Mouse (Mus musculus): Measurements from ENCODE around the gene Disp1. TPM values are rescaled to one million over a fixed set of nuclear protein-coding genes. Genes with fewer than 3 reads are reported as not detected.
A peak's percentile ranks its signal among the peaks of the same experiment; 100 is the strongest.

The Disp1 gene
- polyA plus RNA-seq, 1 experiment from 2014 or later, result 8.1 TPM

DNA sequence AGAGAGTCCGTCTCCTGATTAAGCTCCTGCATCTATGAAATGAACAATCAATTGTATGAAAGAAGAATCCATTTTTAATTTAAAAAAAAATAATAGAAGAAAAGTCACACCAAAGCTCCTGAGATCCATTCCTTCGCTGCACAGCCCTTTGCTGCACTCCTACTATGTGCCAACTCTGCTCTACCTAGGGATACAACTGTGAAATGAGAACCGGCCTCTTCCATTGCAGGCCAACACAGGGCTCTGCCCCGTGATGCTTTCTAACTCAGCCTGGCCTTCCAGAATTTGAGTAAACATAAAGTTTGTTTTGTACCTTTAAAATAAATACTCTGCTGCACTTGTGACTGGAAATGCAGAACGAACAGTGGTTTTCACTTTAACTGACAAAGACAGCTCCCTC, 42.0 kb downstream of the Disp1 start:
- ATAC-seq (ENCODE audit: low read depth), result no peak
- Histone ChIP-seq H3K9me3 (no peaks in the 10 kb centered on the region), H3K4me2 (no peak overlapping the region), H3K36me3 (no peaks in the 10 kb centered on the region), H3K9ac (no peak overlapping the region), H3K27me3 (no peaks in the 10 kb centered on the region), H3K27ac (replicated peaks) (no peak overlapping the region), H3K4me3 (no peak overlapping the region), H3K4me1 (replicated peaks) (peaks cover 26% of the 10 kb centered on the region)
- WGBS, result 84% methylated on average over 5 of the region's 5 CpGs

DNA sequence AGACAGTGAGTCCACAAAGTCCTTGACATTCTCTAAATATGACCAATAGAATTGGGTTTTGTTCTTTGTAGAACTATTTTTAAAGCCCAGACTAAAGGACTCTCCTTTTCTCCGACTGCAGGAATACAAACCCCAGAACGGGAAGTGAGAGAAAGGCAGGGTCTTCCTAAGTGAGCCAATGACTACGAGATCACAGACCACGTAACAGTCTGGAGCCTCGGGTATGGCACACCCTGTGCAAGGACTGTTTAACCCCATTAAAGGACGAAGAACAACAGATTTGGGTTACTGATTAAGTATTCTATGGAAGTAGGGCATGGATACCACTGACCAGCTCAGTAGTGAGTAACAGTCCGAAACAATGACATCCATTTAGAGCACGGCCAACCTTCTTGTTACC, 46.1 kb downstream of the Disp1 start:
- 80% methylated on average over 8 of the region's 8 CpGs for WGBS
- ATAC-seq (ENCODE audit: low read depth), result no peak
- Histone ChIP-seq H3K27me3 (no peaks in the 10 kb centered on the region), H3K9me3 (no peaks in the 10 kb centered on the region), H3K4me1 (replicated peaks) (peaks cover 7% of the 10 kb centered on the region), H3K9ac (no peak overlapping the region), H3K4me2 (no peak overlapping the region), H3K27ac (replicated peaks) (no peak overlapping the region), H3K36me3 (no peaks in the 10 kb centered on the region), H3K4me3 (no peak overlapping the region)

DNA sequence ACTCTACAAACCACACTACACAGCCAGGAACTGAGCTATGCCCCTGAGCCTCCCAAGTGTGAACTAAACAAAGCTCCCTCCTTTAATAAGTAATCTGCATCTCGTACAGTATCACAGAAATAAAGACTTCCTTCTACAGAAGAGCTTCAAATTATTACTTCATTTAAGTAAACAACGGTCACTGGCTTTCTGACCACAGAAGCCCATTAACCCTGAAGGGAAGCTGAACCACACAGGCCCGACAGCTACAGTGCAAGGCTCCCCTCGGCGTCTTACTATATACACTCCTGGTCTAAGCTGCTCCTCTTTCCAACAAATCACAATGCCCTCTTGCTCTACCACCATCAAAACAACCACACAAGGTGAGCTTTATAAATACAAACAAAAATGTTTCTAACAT, 50.2 kb downstream of the Disp1 start:
- Histone ChIP-seq H3K4me1 (replicated peaks) (peaks cover 14% of the 10 kb centered on the region), H3K4me2 (no peak overlapping the region), H3K9ac (no peak overlapping the region), H3K27ac (replicated peaks) (no peak overlapping the region), H3K4me3 (no peak overlapping the region), H3K36me3 (peaks cover 2% of the 10 kb centered on the region; the same call in 1 of the 2 replicates), H3K9me3 (no peaks in the 10 kb centered on the region), H3K27me3 (no peaks in the 10 kb centered on the region)
- 88% methylated on average over 5 of the region's 5 CpGs for WGBS
- ATAC-seq (ENCODE audit: low read depth), result no peak

DNA sequence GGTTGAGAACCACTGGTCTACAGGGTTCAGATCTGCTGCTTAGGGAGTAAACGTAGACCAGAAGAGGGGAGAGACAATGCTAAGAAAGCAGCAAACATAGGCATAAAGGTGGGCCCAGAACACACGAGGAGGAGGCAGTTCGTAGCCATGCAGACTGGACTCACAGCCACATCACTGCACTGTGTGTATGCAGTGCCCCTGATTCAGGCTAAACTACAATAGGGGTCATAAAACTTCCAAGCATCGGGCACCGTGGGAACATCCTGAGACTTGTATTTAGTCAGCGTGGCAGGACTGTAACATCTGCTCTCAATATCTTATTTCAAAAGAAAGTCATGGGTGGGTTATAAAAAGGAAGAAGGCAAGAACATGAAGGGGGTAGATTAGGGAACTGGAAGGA, 52.9 kb downstream of the Disp1 start:
- Histone ChIP-seq H3K4me2 (no peak overlapping the region), H3K4me3 (no peak overlapping the region), H3K9me3 (no peaks in the 10 kb centered on the region), H3K36me3 (peaks cover 9% of the 10 kb centered on the region; the same call in 1 of the 2 replicates), H3K27ac (replicated peaks) (no peak overlapping the region), H3K9ac (no peak overlapping the region), H3K27me3 (no peaks in the 10 kb centered on the region), H3K4me1 (replicated peaks) (peaks cover 19% of the 10 kb centered on the region)
- WGBS, result 14% methylated on average over 6 of the region's 6 CpGs
- ATAC-seq (ENCODE audit: low read depth), result no peak

DNA sequence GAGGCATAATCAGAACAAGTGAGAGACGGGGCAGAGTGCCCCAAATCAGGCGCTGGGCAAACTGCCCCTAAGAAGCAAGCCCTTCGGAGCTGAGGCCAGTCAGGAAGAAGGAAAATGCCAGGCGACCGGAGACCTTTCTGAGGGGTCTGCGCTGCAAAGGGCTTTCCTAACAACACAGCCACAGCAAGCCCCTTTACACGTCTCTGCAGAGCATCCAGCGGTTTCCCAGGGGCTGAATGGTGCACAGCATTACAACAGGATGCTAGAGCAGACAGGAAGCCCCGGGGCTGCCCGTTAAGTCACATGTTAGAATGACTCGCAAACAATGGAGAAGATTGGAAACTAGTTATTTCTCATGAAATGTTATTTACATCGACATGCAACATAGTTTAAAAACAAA, 53.5 kb downstream of the Disp1 start:
- Histone ChIP-seq H3K4me3 (no peak overlapping the region), H3K9me3 (no peaks in the 10 kb centered on the region), H3K4me1 (replicated peaks) (peaks cover 19% of the 10 kb centered on the region), H3K27me3 (no peaks in the 10 kb centered on the region), H3K27ac (replicated peaks) (peak overlapping the region; percentile 33; the same call in 1 of the 2 replicates), H3K9ac (no peak overlapping the region), H3K4me2 (no peak overlapping the region), H3K36me3 (peaks cover 9% of the 10 kb centered on the region; the same call in 1 of the 2 replicates)
- ATAC-seq (ENCODE audit: low read depth), result no peak
- WGBS, result 61% methylated on average over 12 of the region's 12 CpGs

DNA sequence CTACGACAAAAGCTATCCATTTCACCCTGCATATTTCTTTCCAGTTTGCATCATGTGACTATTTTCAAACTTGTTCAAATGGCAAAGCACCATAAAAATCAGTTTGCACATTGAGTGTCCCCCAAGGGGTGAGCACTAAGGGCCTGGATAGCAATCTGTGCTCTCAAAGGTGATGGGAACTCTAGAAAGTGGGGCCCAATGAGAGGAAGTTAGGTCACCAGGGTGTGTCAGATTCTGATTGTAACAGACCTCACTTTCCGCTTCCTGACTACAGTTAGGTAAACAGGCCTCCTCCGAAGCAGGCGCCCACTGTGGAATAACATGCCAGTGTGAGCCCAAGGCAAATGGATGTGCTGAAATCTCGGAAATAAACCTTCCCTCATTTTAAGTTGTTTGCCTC, 54.6 kb downstream of the Disp1 start:
- H3K4me2 ChIP-seq, result no peak overlapping the region
- WGBS, result 89% methylated on average over 5 of the region's 5 CpGs
- no peak for ATAC-seq (ENCODE audit: low read depth)
- no peak overlapping the region for H3K27ac ChIP-seq (replicated peaks)
- H3K4me3 ChIP-seq, result no peak overlapping the region
- no peak overlapping the region for H3K9ac ChIP-seq
- H3K36me3 ChIP-seq, result peaks cover 9% of the 10 kb centered on the region; the same call in 1 of the 2 replicates
- no peaks in the 10 kb centered on the region for H3K9me3 ChIP-seq
- H3K4me1 ChIP-seq (replicated peaks), result peaks cover 19% of the 10 kb centered on the region
- H3K27me3 ChIP-seq, result no peaks in the 10 kb centered on the region

DNA sequence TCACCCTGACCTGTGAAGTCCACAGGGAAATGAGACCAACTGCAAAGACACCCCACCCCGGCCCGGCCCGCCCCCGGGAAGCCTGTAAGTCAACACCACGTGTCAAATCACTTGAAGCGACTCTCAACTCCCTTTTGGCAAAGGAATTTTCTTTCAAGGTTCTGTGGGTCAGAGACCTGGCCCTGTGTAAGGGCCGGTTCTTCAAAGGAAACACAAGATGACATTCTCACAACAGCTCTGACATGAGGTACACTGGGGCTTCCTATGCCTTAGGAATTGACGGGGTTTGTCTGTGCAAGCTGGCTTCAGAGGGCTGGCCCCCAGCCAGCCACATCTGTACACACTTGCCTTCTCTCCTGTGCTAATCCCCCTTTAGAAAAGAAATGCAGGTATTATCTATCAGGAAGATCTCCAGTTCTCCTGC, 56.7 kb downstream of the Disp1 start:
- Histone ChIP-seq H3K27me3 (no peaks in the 10 kb centered on the region), H3K9me3 (no peaks in the 10 kb centered on the region), H3K27ac (replicated peaks) (no peak overlapping the region), H3K4me1 (replicated peaks) (peaks cover 27% of the 10 kb centered on the region), H3K36me3 (peaks cover 9% of the 10 kb centered on the region; the same call in 1 of the 2 replicates), H3K4me3 (no peak overlapping the region), H3K9ac (no peak overlapping the region), H3K4me2 (no peak overlapping the region)
- ATAC-seq (ENCODE audit: low read depth), result no peak
- 76% methylated on average over 8 of the region's 8 CpGs for WGBS

DNA sequence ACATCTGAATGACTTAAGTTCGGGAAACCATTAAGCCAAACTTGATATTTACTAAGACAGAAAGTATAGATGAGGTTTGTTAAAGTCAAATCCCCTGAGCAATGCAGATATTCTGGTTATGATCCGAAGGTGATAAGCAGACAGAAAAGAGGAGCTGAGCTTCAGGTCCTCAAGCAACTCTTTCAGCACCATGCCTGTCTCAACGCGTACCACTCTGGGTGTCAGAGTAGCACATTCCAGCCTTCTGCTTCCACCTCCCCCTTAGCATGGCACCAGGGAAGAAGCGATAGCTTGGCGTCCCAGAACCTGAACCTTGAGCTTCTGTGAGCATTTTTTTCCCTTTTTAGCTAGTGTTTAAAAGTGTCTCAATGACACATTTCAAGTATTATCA, 57.1 kb downstream of the Disp1 start:
- no peak for ATAC-seq (ENCODE audit: low read depth)
- WGBS, result 84% methylated on average over 6 of the region's 6 CpGs
- Histone ChIP-seq H3K9me3 (no peaks in the 10 kb centered on the region), H3K27ac (replicated peaks) (no peak overlapping the region), H3K27me3 (no peaks in the 10 kb centered on the region), H3K36me3 (peaks cover 9% of the 10 kb centered on the region; the same call in 1 of the 2 replicates), H3K4me2 (no peak overlapping the region), H3K9ac (no peak overlapping the region), H3K4me3 (no peak overlapping the region), H3K4me1 (replicated peaks) (peaks cover 28% of the 10 kb centered on the region)

DNA sequence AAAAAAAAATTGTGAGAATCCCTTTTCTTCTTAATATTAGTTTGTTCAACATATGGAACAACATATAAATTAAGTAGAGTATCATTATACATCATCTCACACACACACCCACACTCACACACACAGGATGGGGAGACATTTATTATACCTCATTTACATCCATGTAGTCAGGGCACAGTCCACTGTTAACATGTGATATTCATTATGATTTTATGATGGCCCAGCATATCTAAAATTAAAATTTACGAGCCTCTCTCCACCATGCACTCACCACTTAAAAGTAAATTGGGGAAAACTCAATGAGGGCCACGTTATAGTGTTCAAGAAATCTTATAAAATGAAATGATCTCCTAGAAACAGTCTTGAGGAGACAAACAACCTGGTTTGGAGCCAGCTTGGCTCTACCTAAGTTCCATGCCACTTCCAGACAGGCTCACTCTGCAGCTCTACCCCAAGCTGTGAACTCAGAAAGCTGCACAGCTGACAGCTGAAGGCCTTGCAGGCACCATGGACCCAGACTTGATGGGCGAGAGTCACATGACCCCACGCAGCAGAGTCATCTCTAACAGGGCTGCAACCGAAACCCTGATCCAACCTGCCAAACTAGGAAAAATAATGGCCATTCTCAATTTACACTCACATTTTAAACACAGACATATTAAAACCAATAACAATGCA, 57.7 kb downstream of the Disp1 start:
- Histone ChIP-seq H3K36me3 (peaks cover 9% of the 10 kb centered on the region; the same call in 1 of the 2 replicates), H3K9ac (no peak overlapping the region), H3K27me3 (no peaks in the 10 kb centered on the region), H3K9me3 (no peaks in the 10 kb centered on the region), H3K4me1 (replicated peaks) (peaks cover 28% of the 10 kb centered on the region), H3K27ac (replicated peaks) (no peak overlapping the region), H3K4me3 (no peak overlapping the region), H3K4me2 (no peak overlapping the region)
- no peak for ATAC-seq (ENCODE audit: low read depth)
- 84% methylated on average over 5 of the region's 5 CpGs for WGBS

DNA sequence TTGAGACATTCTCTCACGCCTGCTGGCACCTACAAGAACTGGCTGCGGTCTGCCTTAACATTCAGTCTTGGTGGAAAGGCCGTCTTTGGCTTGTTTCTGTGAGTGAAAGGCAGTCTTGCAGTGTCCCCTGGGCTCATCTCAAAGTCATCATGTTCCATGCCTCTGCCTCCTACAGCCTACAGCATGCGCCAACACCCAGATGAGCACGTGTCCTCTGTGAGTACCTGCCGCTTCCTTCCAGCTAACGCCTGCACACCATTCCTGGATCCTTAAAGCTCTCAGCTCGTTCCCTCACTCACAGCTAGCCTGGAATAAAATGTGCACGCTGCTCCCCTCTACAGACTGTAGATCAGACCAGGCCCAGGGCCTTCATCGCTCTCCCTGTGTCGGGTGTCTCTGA, 60.3 kb downstream of the Disp1 start:
- ATAC-seq (ENCODE audit: low read depth), result no peak
- peaks cover 8% of the 10 kb centered on the region; the same call in 1 of the 2 replicates for H3K9me3 ChIP-seq
- H3K4me2 ChIP-seq, result no peak overlapping the region
- peaks cover 16% of the 10 kb centered on the region for H3K4me1 ChIP-seq (replicated peaks)
- no peaks in the 10 kb centered on the region for H3K27me3 ChIP-seq
- peaks cover 7% of the 10 kb centered on the region; the same call in 1 of the 2 replicates for H3K36me3 ChIP-seq
- no peak overlapping the region for H3K9ac ChIP-seq
- WGBS, result 74% methylated on average over 11 of the region's 11 CpGs
- peak overlapping the region; percentile 35; the same call in 1 of the 2 replicates for H3K27ac ChIP-seq (replicated peaks)
- no peak overlapping the region for H3K4me3 ChIP-seq

DNA sequence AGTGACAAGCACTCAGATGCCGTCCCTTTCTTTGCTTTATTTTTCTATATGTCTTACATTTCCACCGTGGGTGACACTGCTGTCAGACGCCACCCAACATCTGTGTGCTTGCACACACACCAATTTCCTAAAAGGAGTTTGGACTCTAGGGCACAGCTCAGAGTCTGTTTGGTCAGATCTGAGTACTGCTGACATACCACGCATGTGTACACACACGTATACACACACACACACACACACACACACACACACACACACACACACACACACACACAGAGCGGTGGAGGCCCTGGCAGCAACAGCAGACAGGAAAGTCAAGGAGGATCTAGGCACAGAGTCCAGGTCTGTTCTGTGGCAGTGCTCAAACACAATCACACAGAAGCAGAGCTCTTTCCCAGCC, 61.1 kb downstream of the Disp1 start:
- H3K27ac ChIP-seq (replicated peaks), result no peak overlapping the region
- H3K9me3 ChIP-seq, result peaks cover 8% of the 10 kb centered on the region; the same call in 1 of the 2 replicates
- ATAC-seq (ENCODE audit: low read depth), result no peak
- WGBS, result 89% methylated on average over 6 of the region's 6 CpGs
- no peaks in the 10 kb centered on the region for H3K36me3 ChIP-seq
- peaks cover 16% of the 10 kb centered on the region for H3K4me1 ChIP-seq (replicated peaks)
- H3K4me2 ChIP-seq, result no peak overlapping the region
- H3K4me3 ChIP-seq, result no peak overlapping the region
- no peak overlapping the region for H3K9ac ChIP-seq
- H3K27me3 ChIP-seq, result no peaks in the 10 kb centered on the region

DNA sequence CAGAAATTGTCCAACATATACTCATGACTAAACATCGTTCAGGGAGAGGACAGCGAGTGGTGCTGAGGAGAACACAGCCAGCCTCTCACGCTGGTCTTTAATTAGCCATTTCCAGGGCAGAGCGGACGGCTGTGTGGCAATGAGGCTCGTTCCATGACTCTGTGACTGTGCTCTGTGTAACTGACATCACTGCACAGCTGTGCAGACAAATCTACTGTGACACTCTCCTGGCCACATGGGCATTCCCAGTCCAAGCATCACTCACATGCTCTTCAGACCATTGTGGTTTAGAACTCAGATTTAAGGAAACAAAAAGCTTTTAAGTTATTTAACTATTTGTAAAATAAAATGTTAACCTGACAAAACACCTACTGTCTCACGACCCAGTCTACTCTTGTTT, 62.1 kb downstream of the Disp1 start:
- Histone ChIP-seq H3K4me3 (no peak overlapping the region), H3K27me3 (no peaks in the 10 kb centered on the region), H3K4me1 (replicated peaks) (peaks cover 18% of the 10 kb centered on the region), H3K9ac (no peak overlapping the region), H3K27ac (replicated peaks) (no peak overlapping the region), H3K36me3 (no peaks in the 10 kb centered on the region), H3K9me3 (peaks cover 8% of the 10 kb centered on the region; the same call in 1 of the 2 replicates), H3K4me2 (no peak overlapping the region)
- WGBS, result 55% methylated on average over 7 of the region's 7 CpGs
- no peak for ATAC-seq (ENCODE audit: low read depth)

DNA sequence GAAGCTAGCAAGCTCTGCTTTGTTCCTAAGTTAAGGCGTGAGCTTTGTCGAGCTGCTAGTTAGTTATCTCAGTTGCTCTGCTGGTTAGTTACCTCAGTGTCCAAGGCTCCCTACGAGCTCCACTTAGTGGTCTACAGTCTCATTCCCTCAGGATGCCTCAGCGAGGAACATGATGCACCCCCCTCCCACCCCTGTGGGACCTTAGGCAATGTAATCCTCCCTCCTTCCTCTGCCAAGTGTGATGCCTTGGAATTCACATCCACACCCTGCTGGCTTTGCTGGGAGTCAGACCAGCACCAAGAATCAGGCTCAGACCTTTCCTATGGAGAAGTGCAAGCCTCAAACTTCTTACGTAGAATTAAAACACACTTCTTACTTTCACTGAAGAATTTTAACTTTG, 65.7 kb downstream of the Disp1 start:
- Histone ChIP-seq H3K36me3 (no peaks in the 10 kb centered on the region), H3K9ac (no peak overlapping the region), H3K4me1 (replicated peaks) (peaks cover 14% of the 10 kb centered on the region), H3K27me3 (no peaks in the 10 kb centered on the region), H3K4me2 (no peak overlapping the region), H3K4me3 (no peak overlapping the region), H3K9me3 (peaks cover 8% of the 10 kb centered on the region; the same call in 1 of the 2 replicates), H3K27ac (replicated peaks) (no peak overlapping the region)
- WGBS, result 80% methylated on average over 5 of the region's 5 CpGs
- ATAC-seq (ENCODE audit: low read depth), result no peak
